Mouse (Mus musculus) hindbrain, postnatal 0 days (tissue): ENCODE results near the gene Panx3. TPM values are rescaled to one million over a fixed set of nuclear protein-coding genes. Genes with fewer than 3 reads are reported as not detected.

Source experiments
- ATAC-seq: fragments of 200-750 bp; cut with Nextera tagmentation; 2 replicates; pipeline ENCODE4 v1.8.0; 2017; ENCODE audit warnings: mild to moderate bottlenecking, moderate TSS enrichment, moderate library complexity
- DNase-seq: peaks from one replicate; pipeline ENCODE4 v3.0.0-alpha.2; 2015; ENCODE audit warnings: low spot score
- H3K27ac ChIP-seq: fragments of 300-500 bp; sonication (generic); 2 replicates; pipeline ENCODE4 v1.5.1; 2014; ENCODE audit warnings: mild to moderate bottlenecking
- H3K27me3 ChIP-seq: fragments of 300-500 bp; sonication (generic); 2 replicates; pipeline ENCODE4 v1.6.1; 2014; ENCODE audit warnings: low read length, mixed read lengths; ENCODE audit not compliant: insufficient read depth
- H3K36me3 ChIP-seq: fragments of 300-500 bp; sonication (generic); 2 replicates; pipeline ENCODE4 v1.6.1; 2014; ENCODE audit warnings: low read length, mixed read lengths; ENCODE audit not compliant: insufficient read depth
- H3K4me1 ChIP-seq: fragments of 300-500 bp; sonication (generic); 2 replicates; pipeline ENCODE4 v1.6.1; 2014; ENCODE audit warnings: antibody characterized with exemption, low read length, mixed read lengths; ENCODE audit not compliant: insufficient read depth
- H3K4me2 ChIP-seq: fragments of 300-500 bp; sonication (generic); 2 replicates; pipeline ENCODE4 v1.6.1; 2014; ENCODE audit warnings: low read depth, mild to moderate bottlenecking, low read length, moderate library complexity, mixed read lengths
- H3K4me3 ChIP-seq: fragments of 300-500 bp; sonication (generic); 2 replicates; pipeline ENCODE4 v1.5.1; 2014; ENCODE audit warnings: low read length
- H3K9ac ChIP-seq: fragments of 300-500 bp; sonication (generic); replicated peaks from 2 replicates; pipeline ENCODE4 v1.6.1; 2014; ENCODE audit warnings: mild to moderate bottlenecking, low read length, moderate library complexity, mixed read lengths
- H3K9me3 ChIP-seq: fragments of 300-500 bp; sonication (generic); 2 replicates; pipeline ENCODE4 v1.6.1; 2016; ENCODE audit warnings: low read length, mixed read lengths
- CTCF ChIP-seq: IDR thresholded peaks from 2 replicates; pipeline ENCODE4 v1.5.1; 2016; ENCODE audit warnings: antibody characterized with exemption, control low read depth, low read depth
- WGBS: fragments of 180-500 bp; shearing (Covaris S2); extraction: QIAGEN DNeasy Blood & Tissue Kit; methylation state at CpG from one replicate; pipeline ENCODE4 v1.1.7; 2014; 5-methylcytosine and 5-hydroxymethylcytosine counted together
- polyA plus RNA-seq: library from polyadenylated mRNA; unstranded; fragments of >200 nt; fragmentation: Nextera tagmentation; extraction: Ambion mirVana; gene quantifications from 2 replicates; pipeline ENCODE4 v1.2.1, GENCODE M21; 2015
- total RNA-seq: library from RNA; depleted of rRNA; stranded (reverse); fragments of >200 nt; gene quantifications from 2 replicates; pipeline ENCODE4 v1.2.3, GENCODE M21; 2014

The Panx3 gene
- total and polyA plus RNA-seq, 2 experiments from 2014 or later = 0.10 TPM; not detected in 1

DNA sequence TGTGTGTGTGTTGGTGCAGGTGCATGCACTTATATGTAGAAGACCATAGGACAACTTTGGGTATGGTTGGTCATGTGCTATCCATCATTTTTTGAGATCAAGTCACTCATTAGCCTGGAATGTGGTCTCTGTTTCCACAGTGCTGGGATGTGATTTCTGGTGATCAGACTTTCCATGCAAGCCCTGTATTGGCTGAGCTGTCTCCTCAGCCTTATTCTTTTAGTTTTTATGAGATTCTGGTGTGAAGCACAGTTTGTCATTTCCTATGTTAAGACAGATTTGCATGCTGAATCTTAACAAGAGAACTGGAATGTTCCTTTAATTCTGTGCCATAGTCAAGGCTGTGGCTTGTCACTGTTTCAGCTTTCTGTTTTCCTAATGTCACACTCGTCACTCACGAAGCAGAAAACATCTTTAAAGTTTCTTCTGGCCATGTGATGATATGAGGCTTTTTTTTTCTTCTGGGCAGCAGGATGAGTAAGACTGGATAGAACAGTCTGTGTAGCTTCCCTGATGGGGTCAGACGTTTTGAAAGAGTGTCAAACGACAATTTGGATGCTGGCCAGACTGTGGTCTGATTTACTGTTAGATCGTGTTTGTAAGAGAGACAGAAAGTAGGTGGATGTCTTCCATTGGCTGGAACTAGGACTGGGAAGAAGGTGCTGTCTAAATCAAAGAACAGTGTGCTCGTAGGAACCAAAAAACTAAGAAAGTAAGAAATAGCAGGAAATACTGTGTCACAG, 32.1 kb downstream of the Panx3 start:
- WGBS = 48% methylated on average over 6 of the region's 6 CpGs
- Histone ChIP-seq H3K4me3 (no peak overlapping the region), H3K36me3 (no peaks in the 10 kb centered on the region), H3K4me1 (no peaks in the 10 kb centered on the region), H3K27me3 (no peaks in the 10 kb centered on the region), H3K9me3 (no peaks in the 10 kb centered on the region), H3K4me2 (no peak overlapping the region), H3K27ac (no peak overlapping the region), H3K9ac (no peak overlapping the region)
- no peak for TF ChIP-seq CTCF
- DNase-seq = no peak
- ATAC-seq = no peak

DNA sequence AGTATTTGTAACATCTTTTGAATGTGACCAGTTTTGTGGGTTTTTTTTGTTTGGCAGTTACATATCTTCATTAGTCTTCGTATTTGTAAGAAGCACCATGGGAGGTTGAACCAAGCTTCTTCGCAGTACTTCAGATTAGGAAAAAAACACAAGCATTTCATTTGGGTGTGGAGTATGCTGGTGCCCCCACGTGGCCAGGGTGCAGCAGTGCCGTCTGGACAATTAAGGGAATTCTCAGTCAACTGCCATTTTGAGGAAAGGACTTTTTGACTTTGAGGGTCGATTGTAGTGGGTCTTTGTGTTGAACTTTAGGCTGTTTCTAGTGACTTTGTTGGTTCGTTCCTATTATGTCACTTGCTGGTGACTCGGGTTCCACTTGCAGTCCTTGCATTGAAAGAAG, 32.7 kb downstream of the Panx3 start:
- DNase-seq (peak; percentile 67), ATAC-seq (no peak)
- TF ChIP-seq CTCF = peak; percentile 84
- H3K9ac ChIP-seq = no peak overlapping the region
- no peak overlapping the region for H3K4me3 ChIP-seq
- H3K4me2 ChIP-seq = no peak overlapping the region
- H3K36me3 ChIP-seq = no peaks in the 10 kb centered on the region
- no peaks in the 10 kb centered on the region for H3K9me3 ChIP-seq
- no peak overlapping the region for H3K27ac ChIP-seq
- no peaks in the 10 kb centered on the region for H3K4me1 ChIP-seq
- H3K27me3 ChIP-seq = no peaks in the 10 kb centered on the region
- 13% methylated on average over 7 of the region's 7 CpGs for WGBS

DNA sequence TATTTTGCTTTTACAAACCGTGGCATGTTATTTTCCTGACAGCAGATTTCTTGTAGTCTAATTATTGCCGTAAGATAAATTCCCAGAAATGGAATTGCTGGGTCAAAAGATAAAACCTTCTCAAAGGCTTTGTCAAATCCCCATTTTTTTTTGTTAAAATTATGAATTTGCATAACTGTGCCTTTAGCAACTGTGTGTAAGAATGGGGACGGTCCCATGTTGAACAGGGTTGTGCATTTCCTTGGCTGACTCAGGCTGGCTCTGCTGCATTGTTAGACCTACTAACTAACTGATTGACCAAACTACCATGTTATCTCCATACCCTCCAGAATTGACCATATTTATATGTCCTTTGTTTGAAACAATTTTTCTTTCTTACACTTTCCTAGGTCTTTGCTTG, 34.8 kb downstream of the Panx3 start:
- H3K9me3 ChIP-seq = no peaks in the 10 kb centered on the region
- TF ChIP-seq CTCF = no peak
- H3K27ac ChIP-seq = no peak overlapping the region
- H3K36me3 ChIP-seq = no peaks in the 10 kb centered on the region
- no peak overlapping the region for H3K9ac ChIP-seq
- no peak for ATAC-seq
- no peak overlapping the region for H3K4me2 ChIP-seq
- 96% methylated on average over 3 of the region's 3 CpGs for WGBS
- H3K4me1 ChIP-seq = no peaks in the 10 kb centered on the region
- no peak for DNase-seq
- H3K4me3 ChIP-seq = no peak overlapping the region
- H3K27me3 ChIP-seq = no peaks in the 10 kb centered on the region

DNA sequence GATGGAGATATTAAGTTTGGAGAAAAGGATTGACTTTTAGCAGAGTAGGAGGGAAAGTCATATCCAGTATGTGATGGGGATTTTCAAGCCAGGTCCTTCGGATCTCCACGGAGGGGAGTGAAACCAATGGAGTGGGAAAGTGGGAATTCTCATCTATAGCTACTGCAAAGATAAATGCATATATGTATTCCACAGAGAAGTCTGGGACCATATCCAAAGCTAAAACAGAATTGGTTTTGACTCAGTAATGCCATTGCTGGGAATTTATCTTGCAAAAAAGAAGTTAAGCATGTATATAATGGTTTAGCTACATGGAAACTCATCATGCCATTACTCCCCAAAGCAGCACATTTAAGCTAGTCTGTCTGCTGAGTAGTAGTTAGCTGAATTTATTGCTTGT, 36.7 kb downstream of the Panx3 start:
- Histone ChIP-seq H3K27me3 (no peaks in the 10 kb centered on the region), H3K4me3 (no peak overlapping the region), H3K9ac (no peak overlapping the region), H3K4me2 (no peak overlapping the region), H3K4me1 (no peaks in the 10 kb centered on the region), H3K9me3 (no peaks in the 10 kb centered on the region), H3K36me3 (no peaks in the 10 kb centered on the region), H3K27ac (no peak overlapping the region)
- DNase-seq = no peak
- no peak for ATAC-seq
- TF ChIP-seq CTCF = no peak
- 86% methylated on average over 2 of the region's 2 CpGs for WGBS

DNA sequence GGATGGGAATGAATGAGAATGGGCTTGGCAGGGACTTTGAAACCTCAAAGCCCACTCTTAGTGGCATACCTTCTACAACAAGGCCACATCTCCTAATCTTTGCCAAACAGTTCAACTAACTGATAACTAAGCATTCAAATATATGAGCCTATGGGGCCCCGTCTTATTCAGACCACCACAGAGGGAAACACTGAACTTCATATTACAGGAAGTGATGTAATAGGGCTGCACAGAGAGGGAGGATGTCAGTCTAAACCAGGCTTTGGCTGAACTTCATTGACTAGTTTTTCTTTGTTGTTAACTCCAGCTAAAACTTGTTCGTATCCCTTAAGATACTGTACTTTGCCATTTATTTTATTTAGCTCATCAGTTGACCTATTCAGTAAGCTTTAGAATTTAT, 39.1 kb downstream of the Panx3 start:
- H3K27ac ChIP-seq = no peak overlapping the region
- no peak overlapping the region for H3K9ac ChIP-seq
- no peaks in the 10 kb centered on the region for H3K27me3 ChIP-seq
- 95% methylated on average over 2 of the region's 2 CpGs for WGBS
- H3K9me3 ChIP-seq = no peaks in the 10 kb centered on the region
- H3K4me2 ChIP-seq = no peak overlapping the region
- ATAC-seq (no peak), DNase-seq (no peak)
- no peak overlapping the region for H3K4me3 ChIP-seq
- no peak for TF ChIP-seq CTCF
- H3K36me3 ChIP-seq = no peaks in the 10 kb centered on the region
- peaks cover 8% of the 10 kb centered on the region for H3K4me1 ChIP-seq

DNA sequence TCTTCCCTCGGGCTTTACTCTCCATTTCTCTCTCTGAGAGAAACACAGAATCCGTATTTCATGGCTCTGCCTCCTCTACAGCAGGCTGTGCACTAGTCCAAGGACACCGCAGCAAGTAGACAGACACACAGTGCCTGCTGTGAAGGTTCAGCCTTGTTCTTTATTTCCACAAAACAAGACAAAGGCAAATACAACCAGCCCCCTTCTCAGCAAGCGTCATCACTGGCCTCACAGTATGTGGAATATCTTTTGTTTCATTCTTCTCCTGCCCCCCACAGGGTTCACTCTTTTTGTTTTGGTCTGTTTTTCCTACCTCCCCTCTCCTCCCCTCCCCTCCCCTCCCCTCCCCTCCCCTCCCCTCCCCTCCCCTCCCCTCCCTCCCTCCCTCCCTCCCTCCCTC, 40.5 kb downstream of the Panx3 start:
- no peak for TF ChIP-seq CTCF
- Histone ChIP-seq H3K4me1 (peaks cover 8% of the 10 kb centered on the region), H3K27ac (no peak overlapping the region), H3K36me3 (no peaks in the 10 kb centered on the region), H3K4me2 (no peak overlapping the region), H3K9me3 (no peaks in the 10 kb centered on the region), H3K9ac (no peak overlapping the region), H3K4me3 (no peak overlapping the region), H3K27me3 (no peaks in the 10 kb centered on the region)
- 47% methylated on average over 4 of the region's 4 CpGs for WGBS
- DNase-seq (no peak), ATAC-seq (no peak)

DNA sequence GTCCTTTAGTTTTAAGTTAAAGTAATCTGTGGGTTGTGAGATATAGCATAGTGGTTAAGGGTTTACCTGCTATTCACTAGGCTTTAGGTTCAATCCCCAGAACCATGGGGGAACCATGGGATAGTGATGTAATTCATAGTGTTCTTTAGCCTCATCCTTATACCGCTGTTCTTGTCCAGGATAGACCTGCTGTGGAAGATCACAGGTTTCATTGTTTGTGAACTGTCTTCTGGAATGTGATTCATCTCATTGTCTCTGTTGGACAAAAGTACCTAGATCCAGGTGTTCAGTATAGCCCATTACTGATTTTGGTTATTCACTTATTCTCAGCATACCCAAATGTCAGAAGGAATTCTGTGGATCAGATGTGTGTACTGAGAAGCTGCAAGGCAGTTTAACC, 41.8 kb downstream of the Panx3 start:
- DNase-seq (no peak), ATAC-seq (no peak)
- H3K4me1 ChIP-seq = peaks cover 8% of the 10 kb centered on the region
- H3K4me2 ChIP-seq = no peak overlapping the region
- no peak overlapping the region for H3K27ac ChIP-seq
- no peak for TF ChIP-seq CTCF
- no peaks in the 10 kb centered on the region for H3K36me3 ChIP-seq
- WGBS = 98% methylated on average over 1 of the region's 1 CpGs
- H3K9ac ChIP-seq = no peak overlapping the region
- no peaks in the 10 kb centered on the region for H3K9me3 ChIP-seq
- H3K4me3 ChIP-seq = no peak overlapping the region
- H3K27me3 ChIP-seq = no peaks in the 10 kb centered on the region
